Mouse (Mus musculus) kidney, adult 2 months (tissue): ENCODE results near the gene Klhl40. TPM values are rescaled to one million over a fixed set of nuclear protein-coding genes. Genes with fewer than 3 reads are reported as not detected.

Experiments
- DNase-seq: peaks from one replicate; pipeline ENCODE4 v3.0.0; 2021
- H3K27ac ChIP-seq: fragments of 200-500 bp; 2 replicates; pipeline ENCODE4 v1.5.1; 2012; ENCODE audit warnings: low read depth, low read length, control low read depth, inconsistent platforms; ENCODE audit not compliant: insufficient read depth
- H3K27me3 ChIP-seq: fragments of 200-500 bp; replicated peaks from 2 replicates; pipeline ENCODE4 v1.6.1; 2012; ENCODE audit warnings: mild to moderate bottlenecking, moderate library complexity, low read length, inconsistent platforms; ENCODE audit not compliant: control insufficient read depth, insufficient read depth
- H3K36me3 ChIP-seq: fragments of 200-500 bp; 2 replicates; pipeline ENCODE4 v1.6.1; 2012; ENCODE audit warnings: mild to moderate bottlenecking, moderate library complexity, low read length, inconsistent platforms; ENCODE audit not compliant: control insufficient read depth, insufficient read depth
- H3K4me1 ChIP-seq: fragments of 200-500 bp; 2 replicates; pipeline ENCODE4 v1.6.1; 2011; ENCODE audit warnings: low read length; ENCODE audit not compliant: control insufficient read depth, insufficient read depth
- H3K4me3 ChIP-seq: fragments of 200-500 bp; 2 replicates; pipeline ENCODE4 v1.5.1; 2011; ENCODE audit warnings: mild to moderate bottlenecking, low read depth, low read length, control low read depth; ENCODE audit not compliant: insufficient read depth
- CTCF ChIP-seq: fragments of 200-500 bp; conservative IDR thresholded peaks from 2 replicates; pipeline ENCODE4 v1.5.1; 2011; ENCODE audit warnings: low read depth, mild to moderate bottlenecking, control low read depth, low read length, moderate library complexity, mixed read lengths; ENCODE audit not compliant: insufficient read depth, insufficient read length
- POLR2A ChIP-seq: fragments of 200-500 bp; IDR thresholded peaks from one replicate; pipeline ENCODE4 v1.6.1; 2011; ENCODE audit warnings: low read depth, low read length, control low read depth
- whole genome bisulfite sequencing: fragments of 180-500 bp; shearing (Covaris S2); methylation state at CpG from one replicate; pipeline ENCODE4 v1.1.7; 2018; 5-methylcytosine and 5-hydroxymethylcytosine counted together
- polyA plus RNA-seq: library from polyadenylated mRNA; depleted of rRNA; stranded (reverse); fragments of >200 nt; gene quantifications from 2 replicates; pipeline ENCODE4 v1.2.3, GENCODE M21; 2012; rRNA removed

Klhl40 gene
- polyA plus RNA-seq = 1.6 TPM in 1 of 2 replicates, not detected in the other

GRCm38 (mm10) chr9:121777484-121778065, at the start of gene Klhl40:
TSS of gene Klhl40 (plus strand) at chr9:121777607.
- no peaks in the 10 kb centered on the region for H3K36me3 ChIP-seq
- H3K27ac ChIP-seq = no peak within 1 kb of the TSS
- no peak for TF ChIP-seq POLR2A
- no peak for TF ChIP-seq CTCF
- H3K4me3 ChIP-seq = no peak within 1 kb of the TSS
- WGBS = 16% methylated on average over 30 of the region's 30 CpGs
- no peak for DNase-seq
- H3K4me1 ChIP-seq = no peaks in the 10 kb centered on the region
- no peaks in the 10 kb centered on the region for H3K27me3 ChIP-seq

GRCm38 (mm10) chr9:121740490-121740889, 36.9 kb upstream of the Klhl40 start:
- no peaks in the 10 kb centered on the region for H3K27me3 ChIP-seq
- peaks cover 9% of the 10 kb centered on the region for H3K36me3 ChIP-seq
- TF ChIP-seq POLR2A = no peak
- 80% methylated on average over 6 of the region's 6 CpGs for WGBS
- H3K4me3 ChIP-seq = no peak overlapping the region
- no peak overlapping the region for H3K27ac ChIP-seq
- no peak for DNase-seq
- H3K4me1 ChIP-seq = no peaks in the 10 kb centered on the region

GRCm38 (mm10) chr9:121741168-121741567, 36.2 kb upstream of the Klhl40 start:
- no peak overlapping the region for H3K27ac ChIP-seq
- no peak for DNase-seq
- H3K4me3 ChIP-seq = no peak overlapping the region
- WGBS = 83% methylated on average over 3 of the region's 3 CpGs
- TF ChIP-seq POLR2A = no peak
- TF ChIP-seq CTCF = no peak
- H3K4me1 ChIP-seq = no peaks in the 10 kb centered on the region
- no peaks in the 10 kb centered on the region for H3K27me3 ChIP-seq
- H3K36me3 ChIP-seq = peaks cover 9% of the 10 kb centered on the region

GRCm38 (mm10) chr9:121744051-121744450, 33.4 kb upstream of the Klhl40 start:
- no peak for TF ChIP-seq POLR2A
- TF ChIP-seq CTCF = no peak
- 88% methylated on average over 8 of the region's 8 CpGs for WGBS
- no peak overlapping the region for H3K27ac ChIP-seq
- H3K27me3 ChIP-seq = no peaks in the 10 kb centered on the region
- no peak for DNase-seq
- no peak overlapping the region for H3K4me3 ChIP-seq
- H3K36me3 ChIP-seq = peaks cover 18% of the 10 kb centered on the region
- no peaks in the 10 kb centered on the region for H3K4me1 ChIP-seq

GRCm38 (mm10) chr9:121752774-121753173, 24.6 kb upstream of the Klhl40 start:
- no peak overlapping the region for H3K4me3 ChIP-seq

GRCm38 (mm10) chr9:121754624-121755023, 22.8 kb upstream of the Klhl40 start:
- Histone ChIP-seq H3K4me3 (no peak overlapping the region), H3K4me1 (peaks cover 7% of the 10 kb centered on the region), H3K27me3 (no peaks in the 10 kb centered on the region), H3K27ac (no peak overlapping the region), H3K36me3 (peaks cover 6% of the 10 kb centered on the region)
- no peak for DNase-seq
- WGBS = 88% methylated on average over 3 of the region's 3 CpGs
- no peak for TF ChIP-seq POLR2A
- TF ChIP-seq CTCF = no peak

More at GRCm38 (mm10) chr9:121752774-121753173, 24.6 kb upstream of the Klhl40 start:
- H3K36me3 ChIP-seq = peaks cover 12% of the 10 kb centered on the region
- no peaks in the 10 kb centered on the region for H3K4me1 ChIP-seq
- no peak overlapping the region for H3K27ac ChIP-seq
- no peak for TF ChIP-seq CTCF
- TF ChIP-seq POLR2A = no peak
- H3K27me3 ChIP-seq = no peaks in the 10 kb centered on the region
- no peak for DNase-seq
- 94% methylated on average over 9 of the region's 9 CpGs for WGBS

- DNase-seq = no peak
- 85% methylated on average over 3 of the region's 3 CpGs for WGBS
- Histone ChIP-seq H3K4me1 (peaks cover 7% of the 10 kb centered on the region), H3K36me3 (peaks cover 6% of the 10 kb centered on the region), H3K27ac (no peak overlapping the region), H3K4me3 (no peak overlapping the region), H3K27me3 (no peaks in the 10 kb centered on the region)
- TF ChIP-seq POLR2A (no peak), CTCF (no peak)
These were observed 20.6 kb upstream of the Klhl40 start for GRCm38 (mm10) chr9:121756785-121757184.
